In genomic region chr8:70302358-70302890, GRCm38 (mm10) we compare ENCODE assay signal across 8 mouse cellular contexts. TPM values are rescaled to one million over a fixed set of nuclear protein-coding genes. Genes with fewer than 3 reads are reported as not detected.
A peak's percentile ranks its signal among the peaks of the same experiment; 100 is the strongest.
DNase-seq lines count a peak whose midpoint lies in the region; ATAC-seq lines count a peak whose summit lies in the region.

Ddx49 (minus strand) TSS chr8:70302489.
Cope (plus strand) TSS chr8:70302518.

- H3K4me1 ChIP-seq in hindbrain, embryonic 12.5 days: peaks cover 22% of the 10 kb centered on the region

- peak within 1 kb of the TSS; percentile 82 for H3K4me3 ChIP-seq in hindbrain, embryonic 12.5 days

- H3K27ac ChIP-seq in hindbrain, embryonic 12.5 days: peak within 1 kb of the TSS; percentile 62; the same call in 1 of the 2 replicates

- DNase-seq in NIH3T3 (ENCODE audit: low read depth): peak; percentile 95
- DNase-seq in cerebellum, postnatal 10 days: peak; percentile 97
- peak; percentile 88 to 94 for DNase-seq in frontal cortex, postnatal 10 days (ENCODE audit: low spot score in 2 of 2)
- DNase-seq in layer of hippocampus, postnatal 14 days (ENCODE audit: low spot score in 2 of 2): peak; percentile 95 to 97
- peak; percentile 93 for DNase-seq in lung, postnatal 14 days
- DNase-seq in retina, adult 2 months (ENCODE audit: low read depth, low spot score): peak; percentile 90
- peak; percentile 90 for DNase-seq in thymus, postnatal 36 days

- H3K9me3 ChIP-seq in hindbrain, embryonic 12.5 days (replicated peaks): no peaks in the 10 kb centered on the region

- no peaks in the 10 kb centered on the region for H3K27me3 ChIP-seq in hindbrain, embryonic 12.5 days

- H3K9ac ChIP-seq in hindbrain, embryonic 12.5 days: peak within 1 kb of the TSS; percentile 81

- H3K4me2 ChIP-seq in hindbrain, embryonic 12.5 days (replicated peaks): peak within 1 kb of the TSS; percentile 93

- H3K36me3 ChIP-seq in hindbrain, embryonic 12.5 days: peaks cover 50% of the 10 kb centered on the region

- under 1% methylated on average over 40 of the region's 40 CpGs for WGBS in hindbrain, embryonic 12.5 days

- ATAC-seq in hindbrain, embryonic 12.5 days (ENCODE audit: low FRiP score): peak; percentile 92

RNA-seq across cellular contexts. Expression of gene Ddx49, which starts in this region (rescaled TPM):
- polyA plus RNA-seq in hindbrain, embryonic 12.5 days (2016; fragmentation: Nextera tagmentation; extraction: Ambion mirVana): 49.9 and 50.8 TPM in 2 replicates
- total RNA-seq in layer of hippocampus, postnatal 14 days (2021): 10 to 100 TPM; 41.4 to 53.6 TPM

RNA-seq across cellular contexts. Expression of gene Cope, which starts in this region (rescaled TPM):
- 216 and 260 TPM in 2 replicates for polyA plus RNA-seq in hindbrain, embryonic 12.5 days (2016; fragmentation: Nextera tagmentation; extraction: Ambion mirVana)
- total RNA-seq in layer of hippocampus, postnatal 14 days (2021): 100 to 1,000 TPM; 134 to 148 TPM

Comparison
In these comparisons a context has a peak if more than half of its experiments do, and no peak if none do; other contexts are left out.
1. Peak in every context shown above with its lines: DNase-seq, ATAC-seq, H3K4me3 ChIP-seq and H3K27ac ChIP-seq.